Mouse (Mus musculus) thymus, postnatal 14 days (tissue): Measurements from ENCODE around the gene Eef1a2.
A peak's percentile ranks its signal among the peaks of the same experiment; 100 is the strongest.

Source experiments
- DNase-seq: peaks from one replicate; pipeline ENCODE4 v3.0.0; 2021

The Eef1a2 gene

DNA sequence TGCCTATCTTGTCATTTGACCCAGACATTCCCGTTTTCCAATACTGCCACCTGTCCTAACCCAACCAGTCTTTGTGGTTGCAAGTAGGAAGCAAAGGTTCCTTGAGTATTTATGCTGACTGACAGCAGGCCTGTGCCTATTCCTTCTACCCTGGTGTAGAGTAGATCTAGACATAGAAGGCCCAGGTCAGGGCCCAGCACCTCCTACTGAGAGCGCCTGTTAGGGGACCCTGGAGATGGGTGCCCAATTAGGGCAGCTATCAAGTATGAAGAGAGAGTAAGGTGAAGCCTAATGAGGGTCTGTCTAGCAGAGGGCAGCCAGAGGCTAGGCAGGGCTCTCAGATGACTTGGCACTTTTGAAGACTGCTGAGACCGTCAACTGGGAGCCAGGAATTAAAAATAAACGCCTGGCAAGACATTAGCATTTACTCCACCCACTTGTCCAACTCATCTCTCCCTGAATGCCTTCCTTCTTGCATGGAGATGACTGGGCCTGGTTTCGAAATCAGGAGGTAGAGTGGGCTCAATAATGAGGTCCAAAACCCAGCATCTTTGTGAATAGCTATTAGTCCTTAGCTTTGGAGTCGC, 995 bp upstream of the Eef1a2 start:
- DNase-seq = no peak

DNA sequence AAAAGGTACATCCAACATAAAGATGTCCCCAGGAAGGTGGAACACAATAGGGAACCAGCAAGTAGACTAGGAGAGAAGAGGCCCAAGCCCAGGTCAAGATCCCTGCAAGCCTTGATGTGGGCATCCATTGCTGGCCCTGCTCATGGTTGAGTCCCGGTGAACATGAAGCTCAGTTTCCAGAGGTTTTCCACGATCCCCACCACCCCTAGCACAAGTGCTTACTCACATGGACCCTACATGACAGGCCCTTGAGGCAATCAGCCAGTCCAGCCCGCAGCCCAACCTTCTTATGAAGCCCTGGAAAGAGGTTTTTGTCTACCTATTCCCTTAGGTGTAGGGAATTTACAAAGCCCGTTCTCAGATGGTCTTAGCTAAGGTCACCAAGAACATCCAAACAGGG, 366 bp upstream of the Eef1a2 start:
- no peak for DNase-seq

GRCm38 (mm10) chr2:181155801-181156200, 1.0 kb downstream of the Eef1a2 start:
- no peak for DNase-seq

DNA sequence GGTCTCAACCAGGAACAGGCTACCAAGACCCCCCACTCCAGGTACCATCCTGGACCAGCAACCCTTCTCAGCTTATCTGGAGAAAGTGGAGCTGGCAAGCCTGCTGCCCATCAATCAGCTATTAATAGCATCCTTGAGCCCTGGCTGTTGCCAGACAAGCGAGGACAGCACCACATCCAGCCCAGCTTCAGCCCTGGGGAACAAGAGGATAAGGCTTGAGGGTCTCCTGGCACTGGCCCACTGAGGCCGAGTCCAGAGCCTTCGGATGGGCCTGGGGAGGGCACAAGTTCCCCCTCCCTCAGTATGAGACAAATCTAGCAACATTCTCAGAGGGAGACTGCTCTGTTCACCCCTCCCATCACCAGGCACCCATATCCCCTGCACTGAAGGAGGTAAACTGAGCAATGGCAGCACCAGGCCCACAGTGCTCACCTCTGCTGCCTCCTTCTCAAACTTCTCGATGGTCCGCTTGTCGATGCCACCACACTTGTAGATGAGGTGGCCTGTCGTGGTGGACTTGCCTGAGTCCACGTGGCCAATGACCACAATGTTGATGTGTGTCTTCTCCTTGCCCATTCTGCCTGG, 1.9 kb downstream of the Eef1a2 start:
- no peak for DNase-seq

- DNase-seq = no peak
Measured at GRCm38 (mm10) chr2:181154361-181154760, 2.5 kb downstream of the Eef1a2 start.

DNA sequence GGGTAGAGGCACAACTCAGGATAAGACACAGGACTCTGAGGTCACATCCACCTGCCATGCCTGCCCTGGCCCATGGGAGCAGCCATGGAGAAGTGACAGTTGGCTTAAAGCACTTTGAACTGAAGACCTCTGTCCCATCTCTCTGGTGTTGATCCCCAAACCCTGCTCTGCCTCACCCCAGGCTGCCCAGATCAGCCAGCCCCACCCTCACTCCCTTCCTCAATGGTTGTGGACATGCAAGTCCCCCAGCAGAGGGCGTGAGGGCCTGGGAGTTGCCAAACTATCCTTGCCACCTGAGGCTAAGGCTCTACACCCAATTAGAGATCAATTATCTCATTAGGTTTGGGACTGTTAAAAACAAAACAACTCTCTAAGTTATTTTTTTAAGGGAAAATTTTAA, 3.0 kb downstream of the Eef1a2 start:
- DNase-seq = peak; percentile 39

GRCm38 (mm10) chr2:181153131-181153530, 3.7 kb downstream of the Eef1a2 start:
- no peak for DNase-seq

DNA sequence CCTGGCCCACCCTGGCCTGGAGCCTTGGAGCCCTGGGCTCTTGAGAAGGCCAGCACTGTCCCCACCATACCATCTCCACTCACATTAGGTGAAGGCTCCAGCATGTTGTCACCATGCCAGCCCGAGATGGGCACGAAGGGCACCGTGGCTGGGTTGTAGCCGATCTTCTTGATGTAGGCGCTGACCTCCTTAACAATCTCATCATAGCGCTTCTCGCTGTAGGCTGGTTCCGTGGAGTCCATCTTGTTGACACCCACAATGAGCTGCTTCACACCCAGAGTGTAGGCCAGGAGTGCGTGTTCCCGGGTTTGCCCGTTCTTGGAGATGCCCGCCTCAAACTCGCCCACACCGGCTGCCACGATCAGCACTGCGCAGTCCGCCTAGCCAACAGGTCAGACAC, 4.1 kb downstream of the Eef1a2 start:
- DNase-seq = no peak

DNA sequence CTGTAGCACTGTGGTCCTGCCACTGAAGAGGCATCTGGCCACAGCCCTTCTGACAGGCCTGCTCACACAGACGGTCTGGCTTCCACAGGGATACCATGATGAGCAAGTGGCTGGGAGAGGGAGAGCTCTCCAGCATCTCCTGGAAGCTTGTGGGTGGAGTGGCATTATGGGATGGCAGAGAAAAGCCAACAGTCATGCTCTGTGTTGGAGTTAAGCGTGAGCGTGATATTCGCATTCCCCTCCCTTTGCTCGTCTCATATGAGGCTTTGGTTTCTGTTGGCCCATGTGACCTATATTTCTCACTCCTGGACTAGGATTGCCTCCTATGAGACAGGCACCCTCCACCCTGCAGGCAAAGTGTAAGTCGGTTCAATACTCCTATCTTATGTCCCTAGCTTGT, 6.5 kb downstream of the Eef1a2 start:
- DNase-seq = no peak

- no peak for DNase-seq
Measured at GRCm38 (mm10) chr2:181148318-181148955, 8.4 kb downstream of the Eef1a2 start.

DNA sequence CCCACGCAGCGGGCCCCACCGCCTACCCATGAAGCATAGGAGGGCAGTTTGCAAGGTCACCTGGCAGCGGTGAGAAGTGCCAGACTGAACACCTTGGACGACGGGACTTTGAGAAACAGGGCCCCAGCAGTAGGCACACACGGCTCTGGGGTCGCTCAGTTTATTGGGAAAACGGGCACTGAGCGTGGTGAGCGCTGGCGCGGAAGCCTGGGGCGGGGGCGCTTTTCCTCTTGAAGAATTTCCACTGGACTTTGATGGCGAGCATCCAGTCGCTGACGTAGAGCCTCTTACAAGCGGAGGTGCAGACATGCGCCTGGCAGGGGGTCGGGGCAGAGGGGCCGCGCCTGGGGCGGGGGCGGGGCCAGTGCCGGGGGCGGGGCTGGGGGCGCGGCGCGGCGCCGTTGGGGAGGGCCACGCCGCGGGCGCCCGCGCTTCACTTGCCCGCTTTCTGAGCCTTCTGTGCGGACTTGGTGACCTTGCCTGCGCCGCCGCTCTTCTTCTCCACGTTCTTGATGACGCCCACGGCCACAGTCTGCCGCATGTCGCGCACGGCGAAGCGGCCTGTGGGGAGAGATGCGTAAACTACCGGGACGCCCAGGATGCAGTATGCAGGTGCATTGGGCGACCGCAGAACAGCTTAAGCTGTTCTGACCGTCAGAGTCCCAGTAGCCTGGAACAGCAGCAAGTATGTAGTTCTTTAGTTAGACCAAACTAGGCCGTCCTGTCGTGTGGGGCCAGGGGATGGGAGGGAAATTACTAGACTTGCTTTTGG, 9.1 kb downstream of the Eef1a2 start:
- DNase-seq = peak; percentile 30

GRCm38 (mm10) chr2:181146976-181147545, 9.8 kb downstream of the Eef1a2 start:
- no peak for DNase-seq

- no peak for DNase-seq
Measured at GRCm38 (mm10) chr2:181144675-181145074, 12.1 kb downstream of the Eef1a2 start.

DNA sequence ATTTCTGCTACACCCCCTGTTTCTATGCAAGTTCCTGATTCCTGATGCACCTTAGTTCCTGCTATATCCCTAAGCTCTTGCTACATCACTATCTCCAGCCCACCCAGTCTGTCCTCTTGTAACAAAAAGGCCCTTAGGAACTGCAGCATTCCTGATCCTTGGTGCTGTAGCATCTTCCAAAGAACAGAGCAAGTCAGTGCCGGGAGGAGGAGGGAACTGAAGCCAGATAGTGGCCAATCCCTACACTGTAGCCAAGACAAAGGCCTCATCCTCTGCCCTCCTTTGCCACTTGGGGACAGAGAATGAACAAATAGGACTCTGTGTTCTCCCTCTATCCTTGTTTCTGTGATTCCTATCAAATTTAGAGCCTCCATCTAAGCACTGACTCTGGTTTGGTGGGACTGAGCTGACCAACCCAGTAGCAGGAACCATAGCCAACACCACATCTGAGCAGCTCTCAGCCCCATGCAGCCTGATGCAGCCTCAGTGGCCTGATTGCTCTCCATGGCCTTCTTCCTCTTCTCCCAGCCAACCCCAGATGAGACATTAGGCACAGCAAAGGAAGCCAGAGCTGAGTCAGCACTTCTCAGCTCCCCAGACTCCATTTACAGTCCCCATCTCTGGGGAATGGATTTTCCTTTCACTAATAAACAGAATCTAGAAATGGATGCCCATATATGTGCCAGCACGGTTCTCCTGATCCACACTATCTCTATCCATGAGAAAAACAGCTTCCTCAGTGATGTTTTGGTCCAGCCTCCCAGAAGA, 13.1 kb downstream of the Eef1a2 start:
- DNase-seq = no peak

DNA sequence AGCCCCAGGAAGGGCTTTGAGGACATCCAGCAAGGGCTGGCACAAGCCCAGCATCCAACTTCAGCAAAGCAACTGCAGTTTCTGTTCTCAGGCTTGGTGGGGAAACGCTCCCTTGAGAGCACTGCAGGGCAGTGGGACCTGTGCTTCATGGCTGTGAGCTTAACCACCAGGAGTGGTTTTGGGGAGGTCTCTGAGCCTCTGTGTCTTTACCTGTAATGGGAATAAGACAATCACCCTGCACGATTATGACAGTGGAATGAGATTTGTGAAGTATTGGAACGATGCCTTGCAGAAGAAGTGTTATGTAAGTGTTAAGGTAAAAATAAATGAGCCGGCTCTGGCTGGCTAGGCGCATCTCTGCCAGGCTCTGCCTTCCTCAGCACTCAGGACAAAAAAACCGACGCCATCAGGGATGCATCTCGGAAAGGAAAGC, 14.1 kb downstream of the Eef1a2 start:
- DNase-seq = no peak

- DNase-seq = no peak
Measured at GRCm38 (mm10) chr2:181139641-181140193, 17.1 kb downstream of the Eef1a2 start.

DNA sequence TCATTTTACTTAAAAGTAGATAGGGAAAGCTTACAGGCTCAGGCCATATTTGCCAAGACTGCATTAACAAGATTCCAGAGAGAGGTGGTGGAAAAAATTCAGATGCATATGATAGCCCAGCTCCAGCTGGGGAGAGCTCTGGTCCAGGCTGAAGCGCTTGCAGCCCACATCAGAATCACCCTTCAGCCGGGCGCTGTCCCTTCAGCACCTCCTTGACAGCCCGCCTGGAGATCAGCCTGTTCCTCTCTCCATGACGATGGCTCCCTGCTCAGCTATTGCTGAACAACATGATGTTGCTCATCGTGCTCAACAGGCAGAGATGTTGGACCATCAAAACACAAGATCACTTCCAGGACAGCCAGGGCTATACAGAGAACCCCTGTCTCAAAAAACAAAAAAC, 19.9 kb downstream of the Eef1a2 start:
- DNase-seq = no peak

DNA sequence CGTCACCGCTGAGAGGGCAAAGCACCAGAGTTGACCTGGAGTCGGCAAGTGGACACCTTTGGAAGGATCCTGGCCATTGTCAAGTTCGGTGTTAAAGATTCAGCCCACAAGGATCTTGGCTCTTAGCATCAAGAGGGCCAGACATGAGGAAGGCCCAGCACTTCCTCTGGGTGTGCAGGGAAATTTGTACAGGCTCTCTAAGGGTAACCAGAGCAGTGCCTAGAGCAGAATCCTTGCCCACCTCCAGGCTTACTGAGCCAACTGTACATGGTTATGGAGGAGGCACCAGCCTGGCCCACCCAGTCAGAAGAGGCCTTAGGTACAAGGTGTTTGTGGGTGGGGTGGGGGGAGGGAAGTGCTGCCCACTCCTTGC, 21.4 kb downstream of the Eef1a2 start:
- DNase-seq = no peak

GRCm38 (mm10) chr2:181134591-181135445, 22.0 kb downstream of the Eef1a2 start, which contains the start of gene Kcnq2:
TSS of gene Kcnq2 (minus strand) at chr2:181135300.
- DNase-seq = no peak

DNA sequence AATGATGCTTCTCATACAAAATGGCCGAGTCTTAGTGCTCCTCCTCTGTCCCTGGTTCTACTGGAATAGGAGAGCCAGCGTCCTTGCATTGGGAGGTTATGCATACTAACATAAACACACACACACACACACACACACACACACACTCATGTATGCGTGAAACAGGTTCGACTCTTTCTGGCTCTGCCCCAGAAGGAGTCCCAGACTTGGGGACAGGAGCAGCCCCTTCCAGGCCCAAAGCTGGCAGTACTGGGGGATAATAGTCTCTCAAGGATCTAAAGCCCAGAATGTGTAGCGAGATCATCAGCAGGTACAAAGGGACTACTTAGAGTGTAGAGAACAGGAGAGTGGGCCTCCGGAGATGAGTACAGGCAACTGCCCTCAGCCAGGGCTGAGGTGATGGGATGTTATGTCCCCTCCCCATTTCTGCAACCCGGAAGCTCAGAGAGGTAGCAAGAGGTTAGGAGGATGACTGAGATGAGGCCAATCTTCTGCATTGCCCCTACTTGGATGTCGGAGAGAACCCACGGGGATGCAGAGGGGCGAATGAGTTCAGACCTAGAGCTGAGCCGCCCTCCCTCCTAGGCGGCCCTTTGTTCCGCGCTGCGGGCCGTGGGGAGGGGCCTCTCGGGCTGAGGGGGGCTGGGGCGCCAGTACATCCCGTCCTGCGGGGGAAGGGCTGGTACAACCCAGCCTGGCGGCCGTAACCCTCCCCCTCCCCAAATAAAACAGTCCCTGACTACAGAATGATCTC, 22.8 kb downstream of the Eef1a2 start:
- DNase-seq = no peak

GRCm38 (mm10) chr2:181130245-181130644, 26.6 kb downstream of the Eef1a2 start:
- no peak for DNase-seq
